Comparison of ENCODE assay signal across 10 mouse cellular contexts in genomic region chr8:117115094-117115493, GRCm38 (mm10). TPM values are rescaled to one million over a fixed set of nuclear protein-coding genes. Genes with fewer than 3 reads are reported as not detected.
A peak's percentile ranks its signal among the peaks of the same experiment; 100 is the strongest.
DNase-seq lines count a peak whose midpoint lies in the region; ATAC-seq and TF ChIP-seq lines count a peak whose summit lies in the region.
"Had no signal": no experiment of that assay in that cellular context is flagged by ENCODE, and none has a peak within 500 bp of the region (broad histone marks: within the 10 kb centered on the region; RNA-seq: fewer than 3 reads in every experiment).

No protein-coding gene starts in this region.

- H3K9me3 ChIP-seq in hindbrain, postnatal 0 days (ENCODE audit: low read length), result no peaks in the 10 kb centered on the region
- no peaks in the 10 kb centered on the region for H3K9me3 ChIP-seq in hindbrain, embryonic 16.5 days (ENCODE audit: control insufficient read depth, low read length)
- H3K9me3 ChIP-seq in liver, embryonic 13.5 days (replicated peaks), result no peaks in the 10 kb centered on the region

- WGBS in hindbrain, postnatal 0 days, result 44% methylated on average over 6 of the region's 6 CpGs
- WGBS in hindbrain, embryonic 16.5 days, result 51% methylated on average over 6 of the region's 6 CpGs
- WGBS in liver, embryonic 13.5 days (ENCODE audit: insufficient replicate concordance), result 42% methylated on average over 6 of the region's 6 CpGs

- H3K4me2 ChIP-seq in hindbrain, postnatal 0 days (ENCODE audit: low read depth, low read length), result no peak overlapping the region
- no peak overlapping the region for H3K4me2 ChIP-seq in hindbrain, embryonic 16.5 days (ENCODE audit: low read length)
- H3K4me2 ChIP-seq in liver, embryonic 13.5 days, result peak overlapping the region; percentile 44

- no peak for TF ChIP-seq CTCF in hindbrain, postnatal 0 days (IDR thresholded peaks at IDR 0.05; ENCODE audit: low read depth)
- TF ChIP-seq CTCF in testis, adult 2 months (IDR thresholded peaks at IDR 0.05; ENCODE audit: control insufficient read depth, insufficient read depth, insufficient replicate concordance, low read depth, low read length), result no peak

- H3K36me3 ChIP-seq in hindbrain, postnatal 0 days (ENCODE audit: insufficient read depth, low read length), result no peaks in the 10 kb centered on the region
- no peaks in the 10 kb centered on the region for H3K36me3 ChIP-seq in hindbrain, embryonic 16.5 days (ENCODE audit: control insufficient read depth, insufficient read depth, low read length)
- H3K36me3 ChIP-seq in testis, adult 2 months (ENCODE audit: control insufficient read depth, insufficient read depth, low read length), result no peaks in the 10 kb centered on the region
- H3K36me3 ChIP-seq in liver, embryonic 13.5 days, result no peaks in the 10 kb centered on the region

- H3K9ac ChIP-seq in hindbrain, postnatal 0 days (replicated peaks; ENCODE audit: low read length), result no peak overlapping the region
- H3K9ac ChIP-seq in hindbrain, embryonic 16.5 days (ENCODE audit: low read depth, low read length), result no peak overlapping the region
- no peak overlapping the region for H3K9ac ChIP-seq in liver, embryonic 13.5 days

- no peak overlapping the region for H3K4me3 ChIP-seq in hindbrain, postnatal 0 days (ENCODE audit: low read length)
- no peak overlapping the region for H3K4me3 ChIP-seq in hindbrain, embryonic 16.5 days (ENCODE audit: low read length)
- peak overlapping the region; percentile 54 for H3K4me3 ChIP-seq in testis, adult 2 months (ENCODE audit: control insufficient read depth, low read depth, low read length)
- 0 out of 2 replicates have a peak overlapping the region, but pooled peaks have one; percentile 1 for H3K4me3 ChIP-seq in liver, embryonic 13.5 days (replicated peaks)

- TF ChIP-seq POLR2A in testis, adult 2 months (IDR thresholded peaks at IDR 0.05; ENCODE audit: control insufficient read depth, low read depth, low read length), result no peak

- DNase-seq in hindbrain, postnatal 0 days (ENCODE audit: low spot score), result peak; percentile 60
- no peak for DNase-seq in testis, postnatal 10 days (ENCODE audit: low spot score)
- DNase-seq in liver, embryonic 13.5 days, result no peak
- no peak for DNase-seq in layer of hippocampus, postnatal 36 days
- DNase-seq in adrenal gland, postnatal 36 days, result no peak
- DNase-seq: gastrocnemius, postnatal 25 days had no signal

- no peak overlapping the region for H3K27ac ChIP-seq in hindbrain, postnatal 0 days
- no peak overlapping the region for H3K27ac ChIP-seq in hindbrain, embryonic 16.5 days (ENCODE audit: low read depth, low read length)
- no peak overlapping the region; the same call in 1 of the 2 replicates for H3K27ac ChIP-seq in testis, adult 2 months (ENCODE audit: control insufficient read depth, insufficient read depth, low read depth, low read length)
- H3K27ac ChIP-seq in liver, embryonic 13.5 days, result no peak overlapping the region

- no peaks in the 10 kb centered on the region for H3K27me3 ChIP-seq in hindbrain, postnatal 0 days (ENCODE audit: insufficient read depth, low read length)
- no peaks in the 10 kb centered on the region for H3K27me3 ChIP-seq in hindbrain, embryonic 16.5 days (replicated peaks; ENCODE audit: control insufficient read depth, insufficient read depth, low read length)
- H3K27me3 ChIP-seq in testis, adult 2 months (ENCODE audit: control insufficient read depth, insufficient read depth, low read length), result no peaks in the 10 kb centered on the region
- H3K27me3 ChIP-seq in liver, embryonic 13.5 days, result no peaks in the 10 kb centered on the region

- ATAC-seq in hindbrain, postnatal 0 days, result peak; percentile 57
- no peak for ATAC-seq in hindbrain, embryonic 16.5 days
- ATAC-seq in liver, embryonic 13.5 days (ENCODE audit: low read depth), result no peak

- H3K4me1 ChIP-seq in hindbrain, postnatal 0 days (ENCODE audit: insufficient read depth, low read length), result 0 out of 2 replicates have a peak, but pooled peaks cover 10% of the 10 kb centered on the region
- H3K4me1 ChIP-seq in hindbrain, embryonic 16.5 days (ENCODE audit: control insufficient read depth, insufficient read depth, low read depth, low read length), result peaks cover 4% of the 10 kb centered on the region
- H3K4me1 ChIP-seq in testis, adult 2 months (ENCODE audit: control insufficient read depth, insufficient read depth, low read length), result no peaks in the 10 kb centered on the region; the same call in 1 of the 2 replicates
- peaks cover 26% of the 10 kb centered on the region for H3K4me1 ChIP-seq in liver, embryonic 13.5 days (replicated peaks)

RNA-seq across cellular contexts. Expression of gene Bco1, which starts 19.4 kb away (rescaled TPM):
- 0.11 and 0.21 TPM in 2 replicates for total RNA-seq in hindbrain, postnatal 0 days (2014; rRNA removed)
- 0.32 and 0.39 TPM in 2 replicates for polyA plus RNA-seq in hindbrain, postnatal 0 days (2015; fragmentation: Nextera tagmentation; extraction: Ambion mirVana)
- 0.35 and 0.41 TPM in 2 replicates for polyA plus RNA-seq in hindbrain, embryonic 16.5 days (2015; fragmentation: Nextera tagmentation; extraction: Ambion mirVana)
- polyA plus RNA-seq in testis, adult 2 months (2012; rRNA removed), result 31.9 and 38.7 TPM in 2 replicates
- polyA plus RNA-seq in liver, embryonic 13.5 days (2015; fragmentation: Nextera tagmentation; extraction: Ambion mirVana), result 8.1 and 9.2 TPM in 2 replicates
- under 1 TPM in 1 of 2 experiments, not detected in 1; 0.20 TPM for total RNA-seq in layer of hippocampus, postnatal 36 days (2021)
- under 1 TPM; 0.30 to 0.79 TPM for total RNA-seq in adrenal gland, postnatal 36 days (2021)
- total RNA-seq: gastrocnemius, postnatal 25 days; layer of hippocampus, postnatal 25 days; megakaryocyte, adult 5-6 weeks had no signal

RNA-seq across cellular contexts. Expression of gene Pkd1l2, which starts 32.8 kb away (rescaled TPM):
- 0.22 and 2.0 TPM in 2 replicates for total RNA-seq in hindbrain, postnatal 0 days (2014; rRNA removed)
- 0.05 and 0.06 TPM in 2 replicates for polyA plus RNA-seq in hindbrain, postnatal 0 days (2015; fragmentation: Nextera tagmentation; extraction: Ambion mirVana)
- polyA plus RNA-seq in hindbrain, embryonic 16.5 days (2015; fragmentation: Nextera tagmentation; extraction: Ambion mirVana), result 0.05 TPM in 2 replicates
- 2.9 and 3.1 TPM in 2 replicates for polyA plus RNA-seq in testis, adult 2 months (2012; rRNA removed)
- polyA plus RNA-seq in liver, embryonic 13.5 days (2015; fragmentation: Nextera tagmentation; extraction: Ambion mirVana), result 0.03 TPM in 1 of 2 replicates, not detected in the other
- under 1 TPM in 1 of 2 experiments, not detected in 1; 0.05 TPM for total RNA-seq in layer of hippocampus, postnatal 36 days (2021)
- total RNA-seq in adrenal gland, postnatal 36 days (2021), result 1 to 10 TPM; 1.3 to 3.7 TPM

RNA-seq across cellular contexts. Expression of gene Gan, which starts 42.8 kb away (rescaled TPM):
- total RNA-seq in hindbrain, postnatal 0 days (2014; rRNA removed), result 8.5 and 11.1 TPM in 2 replicates
- polyA plus RNA-seq in hindbrain, postnatal 0 days (2015; fragmentation: Nextera tagmentation; extraction: Ambion mirVana), result 4.8 and 5.6 TPM in 2 replicates
- 2.8 TPM in 2 replicates for polyA plus RNA-seq in hindbrain, embryonic 16.5 days (2015; fragmentation: Nextera tagmentation; extraction: Ambion mirVana)
- 3.8 and 4.1 TPM in 2 replicates for polyA plus RNA-seq in testis, adult 2 months (2012; rRNA removed)
- polyA plus RNA-seq in liver, embryonic 13.5 days (2015; fragmentation: Nextera tagmentation; extraction: Ambion mirVana), result 1.1 and 1.3 TPM in 2 replicates
- 10 to 100 TPM; 18.2 to 18.7 TPM for total RNA-seq in layer of hippocampus, postnatal 36 days (2021)
- total RNA-seq in adrenal gland, postnatal 36 days (2021), result 10 to 100 TPM; 11.4 to 13.0 TPM

Comparison
In these comparisons a context has a peak if more than half of its experiments do, and no peak if none do; other contexts are left out.
1. H3K4me3 ChIP-seq: peak in testis, adult 2 months (single experiment) and liver, embryonic 13.5 days (single experiment); none in hindbrain, postnatal 0 days (single experiment) and hindbrain, embryonic 16.5 days (single experiment).